Mouse (Mus musculus) liver, adult 2 months (tissue): ENCODE measurements around the gene Disc1. TPM values are rescaled to one million over a fixed set of nuclear protein-coding genes. Genes with fewer than 3 reads are reported as not detected.

Source experiments
- DNase-seq: peaks from one replicate; pipeline ENCODE4 v3.0.0-alpha.2; 2011; ENCODE audit warnings: low read depth, low spot score; ENCODE audit errors: extremely low read depth
- H3K27ac ChIP-seq: fragments of 200-500 bp; replicated peaks from 2 replicates; pipeline ENCODE4 v1.5.1; 2012; ENCODE audit warnings: low read depth, mild to moderate bottlenecking, control low read depth, inconsistent platforms, low read length; ENCODE audit not compliant: insufficient read depth
- H3K27me3 ChIP-seq: fragments of 200-500 bp; 2 replicates; pipeline ENCODE4 v1.6.1; 2012; ENCODE audit warnings: mild to moderate bottlenecking, moderate library complexity, low read length, inconsistent platforms; ENCODE audit not compliant: control insufficient read depth, insufficient read depth
- H3K36me3 ChIP-seq: fragments of 200-500 bp; 2 replicates; pipeline ENCODE4 v1.6.1; 2012; ENCODE audit warnings: low read length, inconsistent platforms; ENCODE audit not compliant: control insufficient read depth, insufficient read depth
- H3K4me1 ChIP-seq: fragments of 200-500 bp; 2 replicates; pipeline ENCODE4 v1.6.1; 2011; ENCODE audit warnings: low read length; ENCODE audit not compliant: control insufficient read depth, insufficient read depth
- H3K4me3 ChIP-seq: fragments of 200-500 bp; 2 replicates; pipeline ENCODE4 v1.5.1; 2011; ENCODE audit warnings: low read depth, mild to moderate bottlenecking, control low read depth, low read length, moderate library complexity; ENCODE audit not compliant: insufficient read depth
- H3K79me2 ChIP-seq: fragments of 200-500 bp; 2 replicates; pipeline ENCODE4 v1.6.1; 2012; ENCODE audit warnings: inconsistent platforms, mild to moderate bottlenecking, low read length, moderate library complexity; ENCODE audit not compliant: control insufficient read depth, insufficient read depth
- H3K9ac ChIP-seq: fragments of 200-500 bp; 2 replicates; pipeline ENCODE4 v1.6.1; 2012; ENCODE audit warnings: low read depth, mild to moderate bottlenecking, control low read depth, inconsistent platforms, low read length
- CTCF ChIP-seq: fragments of 200-500 bp; IDR thresholded peaks from 2 replicates; pipeline ENCODE4 v1.5.1; 2011; ENCODE audit warnings: low read depth, low read length, control low read depth
- POLR2A ChIP-seq: fragments of 200-500 bp; IDR thresholded peaks from 2 replicates; pipeline ENCODE4 v1.6.1; 2011; ENCODE audit warnings: low read length, control low read depth; ENCODE audit not compliant: insufficient read depth; ENCODE audit errors: extremely low read depth
- WGBS: fragments of 180-500 bp; shearing (Covaris S2); methylation state at CpG from one replicate; pipeline ENCODE4 v1.1.7; 2018; 5-methylcytosine and 5-hydroxymethylcytosine counted together
- polyA plus RNA-seq: library from polyadenylated mRNA; depleted of rRNA; stranded (reverse); fragments of >200 nt; gene quantifications from 2 replicates; pipeline ENCODE4 v1.2.3, GENCODE M21; 2012
- total RNA-seq: library from RNA; depleted of rRNA; stranded (reverse); fragments of >200 nt; gene quantifications from 2 replicates; pipeline ENCODE4 v1.2.3, GENCODE M21; 2014

Gene Disc1
- total and polyA plus RNA-seq, 2 experiments = 0.16 to 0.37 TPM

DNA sequence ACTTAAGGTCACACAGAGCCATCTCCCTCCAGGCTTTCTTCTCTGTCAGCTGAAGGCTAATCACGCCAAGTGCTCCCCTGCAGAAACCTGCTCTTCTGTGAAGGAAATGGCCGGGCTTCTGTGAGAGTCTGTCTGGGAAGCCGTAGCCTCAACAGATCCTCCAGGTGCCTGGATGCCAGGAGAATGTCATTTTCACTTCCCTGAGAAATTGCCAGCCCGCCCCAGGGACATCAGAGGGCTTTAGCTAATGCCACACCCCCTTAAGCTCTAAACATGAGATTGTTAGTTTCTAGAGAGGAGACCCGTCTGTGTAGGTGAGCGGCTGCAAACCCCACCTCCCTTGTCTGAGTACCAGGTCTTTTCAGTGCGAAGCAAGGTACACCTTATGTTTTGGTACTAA lies 15.3 kb downstream of the Disc1 start:
- H3K4me3 ChIP-seq = no peak overlapping the region
- WGBS = 86% methylated on average over 7 of the region's 7 CpGs
- DNase-seq = no peak

DNA sequence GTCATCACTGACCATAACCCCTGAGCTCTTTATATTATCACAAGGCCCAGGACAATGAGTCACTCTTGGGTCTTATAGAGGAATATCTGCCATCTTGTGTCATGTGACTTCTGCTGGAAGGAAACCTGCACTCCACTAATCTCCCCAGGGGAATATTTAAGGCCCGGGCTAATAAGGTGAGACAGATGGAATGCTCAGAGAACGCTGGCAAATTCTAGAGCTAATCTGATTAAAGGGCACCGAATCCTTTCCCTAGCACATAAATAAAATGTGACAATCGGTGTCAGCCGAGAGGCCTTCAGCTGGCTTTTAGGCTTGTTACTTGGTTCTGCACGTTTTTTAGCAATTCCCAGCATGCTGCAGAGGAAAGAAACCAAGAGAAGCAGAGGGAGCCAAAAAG lies 15.7 kb downstream of the Disc1 start:
- H3K4me3 ChIP-seq = no peak overlapping the region
- no peak overlapping the region for H3K9ac ChIP-seq
- TF ChIP-seq CTCF (no peak), POLR2A (no peak)
- H3K27ac ChIP-seq = no peak overlapping the region
- H3K36me3 ChIP-seq = no peaks in the 10 kb centered on the region
- no peak for DNase-seq
- 81% methylated on average over 6 of the region's 6 CpGs for WGBS
- no peaks in the 10 kb centered on the region for H3K79me2 ChIP-seq
- H3K4me1 ChIP-seq = peaks cover 4% of the 10 kb centered on the region
- H3K27me3 ChIP-seq = no peaks in the 10 kb centered on the region

More for the DNA sequence above, 15.3 kb downstream of the Disc1 start:
- Histone ChIP-seq H3K4me1 (peaks cover 4% of the 10 kb centered on the region), H3K36me3 (no peaks in the 10 kb centered on the region), H3K27me3 (no peaks in the 10 kb centered on the region), H3K9ac (no peak overlapping the region), H3K79me2 (no peaks in the 10 kb centered on the region), H3K27ac (no peak overlapping the region)
- TF ChIP-seq POLR2A (no peak), CTCF (no peak)

- no peaks in the 10 kb centered on the region for H3K36me3 ChIP-seq
- H3K79me2 ChIP-seq = no peaks in the 10 kb centered on the region
- no peaks in the 10 kb centered on the region for H3K27me3 ChIP-seq
- 91% methylated on average over 10 of the region's 10 CpGs for WGBS
- H3K4me1 ChIP-seq = no peaks in the 10 kb centered on the region
- DNase-seq = no peak
- H3K27ac ChIP-seq = no peak overlapping the region
- TF ChIP-seq POLR2A (no peak), CTCF (no peak)
- H3K9ac ChIP-seq = no peak overlapping the region
- no peak overlapping the region for H3K4me3 ChIP-seq
Measured at GRCm38 (mm10) chr8:125074141-125074540, 20.1 kb downstream of the Disc1 start.

- no peak for TF ChIP-seq POLR2A
- Histone ChIP-seq H3K27me3 (no peaks in the 10 kb centered on the region), H3K9ac (no peak overlapping the region), H3K27ac (no peak overlapping the region), H3K79me2 (no peaks in the 10 kb centered on the region), H3K4me1 (no peaks in the 10 kb centered on the region), H3K36me3 (no peaks in the 10 kb centered on the region), H3K4me3 (no peak overlapping the region)
- DNase-seq = no peak
- WGBS = 89% methylated on average over 2 of the region's 2 CpGs
Measured at GRCm38 (mm10) chr8:125074581-125074980, 20.6 kb downstream of the Disc1 start.

GRCm38 (mm10) chr8:125075389-125075788 lies 21.4 kb downstream of the Disc1 start:
- no peaks in the 10 kb centered on the region for H3K4me1 ChIP-seq
- no peaks in the 10 kb centered on the region for H3K27me3 ChIP-seq
- TF ChIP-seq POLR2A (no peak), CTCF (no peak)
- H3K79me2 ChIP-seq = no peaks in the 10 kb centered on the region
- H3K27ac ChIP-seq = no peak overlapping the region
- H3K36me3 ChIP-seq = no peaks in the 10 kb centered on the region
- DNase-seq = no peak
- 70% methylated on average over 4 of the region's 4 CpGs for WGBS
- no peak overlapping the region for H3K9ac ChIP-seq
- no peak overlapping the region for H3K4me3 ChIP-seq

GRCm38 (mm10) chr8:125077326-125077725 lies 23.3 kb downstream of the Disc1 start:
- Histone ChIP-seq H3K9ac (no peak overlapping the region), H3K4me3 (no peak overlapping the region), H3K36me3 (no peaks in the 10 kb centered on the region), H3K27ac (no peak overlapping the region), H3K79me2 (no peaks in the 10 kb centered on the region), H3K4me1 (no peaks in the 10 kb centered on the region), H3K27me3 (no peaks in the 10 kb centered on the region)
- no peak for DNase-seq
- TF ChIP-seq POLR2A (no peak), CTCF (no peak)
- WGBS = 83% methylated on average over 8 of the region's 8 CpGs
